Mouse (Mus musculus) heart, embryonic 10.5 days (tissue): ENCODE data around the gene Brwd3. TPM values are rescaled to one million over a fixed set of nuclear protein-coding genes. Genes with fewer than 3 reads are reported as not detected.

ENCODE experiments used
- DNase-seq: peaks from one replicate; pipeline ENCODE4 v3.0.0-alpha.2; 2017; ENCODE audit warnings: low spot score
- H3K27ac ChIP-seq: fragments of 300-500 bp; sonication (generic); 2 replicates; pipeline ENCODE4 v1.5.1; 2016; ENCODE audit warnings: mild to moderate bottlenecking
- H3K27me3 ChIP-seq: fragments of 300-500 bp; sonication (generic); 2 replicates; pipeline ENCODE4 v1.6.1; 2016; ENCODE audit warnings: mild to moderate bottlenecking; ENCODE audit not compliant: poor library complexity, insufficient read depth, severe bottlenecking
- H3K36me3 ChIP-seq: fragments of 300-500 bp; sonication (generic); 2 replicates; pipeline ENCODE4 v1.6.1; 2016; ENCODE audit warnings: mild to moderate bottlenecking, moderate library complexity
- H3K4me1 ChIP-seq: fragments of 300-500 bp; sonication (generic); 2 replicates; pipeline ENCODE4 v1.6.1; 2016; ENCODE audit warnings: mild to moderate bottlenecking
- H3K4me3 ChIP-seq: fragments of 300-500 bp; sonication (generic); 2 replicates; pipeline ENCODE4 v1.5.1; 2016; ENCODE audit warnings: mild to moderate bottlenecking, moderate library complexity
- H3K9me3 ChIP-seq: fragments of 300-500 bp; sonication (generic); 2 replicates; pipeline ENCODE4 v1.6.1; 2016; ENCODE audit warnings: mild to moderate bottlenecking, moderate library complexity
- WGBS: fragments of 180-500 bp; shearing (Covaris S2); methylation state at CpG from one replicate; pipeline ENCODE4 v1.1.7; 2016; 5-methylcytosine and 5-hydroxymethylcytosine counted together
- polyA plus RNA-seq: library from polyadenylated mRNA; unstranded; fragments of >200 nt; fragmentation: Nextera tagmentation; extraction: Ambion mirVana; gene quantifications from 2 replicates; pipeline ENCODE4 v1.2.1, GENCODE M21; 2016

Brwd3 gene
- 3.2 and 3.3 TPM in 2 replicates for polyA plus RNA-seq

GRCm38 (mm10) chrX:108834090-108834774, at the start of gene Brwd3:
Gene Brwd3, minus strand, starts transcription at chrX:108834372.
- 8% methylated on average over 29 of the region's 39 CpGs for WGBS
- Histone ChIP-seq H3K9me3 (no peaks in the 10 kb centered on the region), H3K36me3 (no peaks in the 10 kb centered on the region), H3K27me3 (no peaks in the 10 kb centered on the region), H3K4me3 (peak within 1 kb of the TSS; percentile 67), H3K4me1 (no peaks in the 10 kb centered on the region), H3K27ac (peak within 1 kb of the TSS; percentile 86)
- DNase-seq = peak; percentile 95

GRCm38 (mm10) chrX:108862632-108863031, 28.5 kb upstream of the Brwd3 start:
- no peak overlapping the region for H3K27ac ChIP-seq
- no peaks in the 10 kb centered on the region for H3K27me3 ChIP-seq
- no peak for DNase-seq
- H3K36me3 ChIP-seq = no peaks in the 10 kb centered on the region
- 77% methylated on average over 4 of the region's 4 CpGs for WGBS
- no peaks in the 10 kb centered on the region for H3K9me3 ChIP-seq
- no peaks in the 10 kb centered on the region for H3K4me1 ChIP-seq
- H3K4me3 ChIP-seq = no peak overlapping the region

GRCm38 (mm10) chrX:108842705-108843104, 8.5 kb upstream of the Brwd3 start:
- no peak overlapping the region for H3K27ac ChIP-seq
- no peaks in the 10 kb centered on the region for H3K36me3 ChIP-seq
- no peak overlapping the region for H3K4me3 ChIP-seq
- DNase-seq = no peak
- H3K27me3 ChIP-seq = no peaks in the 10 kb centered on the region
- 84% methylated on average over 2 of the region's 2 CpGs for WGBS
- H3K9me3 ChIP-seq = no peaks in the 10 kb centered on the region
- H3K4me1 ChIP-seq = no peaks in the 10 kb centered on the region

GRCm38 (mm10) chrX:108836416-108836815, 2.2 kb upstream of the Brwd3 start:
- Histone ChIP-seq H3K27me3 (no peaks in the 10 kb centered on the region), H3K36me3 (no peaks in the 10 kb centered on the region), H3K9me3 (no peaks in the 10 kb centered on the region), H3K4me1 (no peaks in the 10 kb centered on the region), H3K27ac (no peak overlapping the region), H3K4me3 (no peak overlapping the region)
- WGBS = 75% methylated on average over 2 of the region's 2 CpGs
- DNase-seq = no peak

GRCm38 (mm10) chrX:108835233-108835632, 1.1 kb upstream of the Brwd3 start:
- Histone ChIP-seq H3K4me3 (peak overlapping the region; percentile 67), H3K9me3 (no peaks in the 10 kb centered on the region), H3K27me3 (no peaks in the 10 kb centered on the region), H3K27ac (no peak overlapping the region), H3K36me3 (no peaks in the 10 kb centered on the region), H3K4me1 (no peaks in the 10 kb centered on the region)
- no peak for DNase-seq
- 70% methylated on average over 5 of the region's 5 CpGs for WGBS

- no peaks in the 10 kb centered on the region for H3K36me3 ChIP-seq
- peak overlapping the region; percentile 86 for H3K27ac ChIP-seq
- DNase-seq = peak; percentile 74
- no peaks in the 10 kb centered on the region for H3K9me3 ChIP-seq
- H3K27me3 ChIP-seq = no peaks in the 10 kb centered on the region
- WGBS = 20% methylated on average over 20 of the region's 21 CpGs
- no peaks in the 10 kb centered on the region for H3K4me1 ChIP-seq
- peak overlapping the region; percentile 67 for H3K4me3 ChIP-seq
Measured at GRCm38 (mm10) chrX:108833381-108834020, 671 bp downstream of the Brwd3 start.

GRCm38 (mm10) chrX:108832674-108833189, 1.4 kb downstream of the Brwd3 start:
- no peaks in the 10 kb centered on the region for H3K27me3 ChIP-seq
- peak overlapping the region; percentile 86 for H3K27ac ChIP-seq
- peak overlapping the region; percentile 67 for H3K4me3 ChIP-seq
- no peaks in the 10 kb centered on the region for H3K9me3 ChIP-seq
- no peaks in the 10 kb centered on the region for H3K36me3 ChIP-seq
- WGBS = 19% methylated on average over 13 of the region's 13 CpGs
- no peaks in the 10 kb centered on the region for H3K4me1 ChIP-seq
- DNase-seq = peak; percentile 87

GRCm38 (mm10) chrX:108831231-108831630, 2.9 kb downstream of the Brwd3 start:
- DNase-seq = no peak
- no peaks in the 10 kb centered on the region for H3K27me3 ChIP-seq
- no peaks in the 10 kb centered on the region for H3K9me3 ChIP-seq
- H3K4me1 ChIP-seq = no peaks in the 10 kb centered on the region
- H3K4me3 ChIP-seq = no peak overlapping the region
- no peak overlapping the region for H3K27ac ChIP-seq
- H3K36me3 ChIP-seq = no peaks in the 10 kb centered on the region

- 0 out of 2 replicates have a peak, but pooled peaks cover 4% of the 10 kb centered on the region for H3K36me3 ChIP-seq
- H3K4me1 ChIP-seq = no peaks in the 10 kb centered on the region
- H3K4me3 ChIP-seq = no peak overlapping the region
- H3K27me3 ChIP-seq = no peaks in the 10 kb centered on the region
- H3K27ac ChIP-seq = no peak overlapping the region
- H3K9me3 ChIP-seq = no peaks in the 10 kb centered on the region
- WGBS = 64% methylated on average over 2 of the region's 2 CpGs
- no peak for DNase-seq
Measured at GRCm38 (mm10) chrX:108828111-108828510, 6.1 kb downstream of the Brwd3 start.

- Histone ChIP-seq H3K27me3 (no peaks in the 10 kb centered on the region), H3K4me1 (no peaks in the 10 kb centered on the region), H3K36me3 (no peaks in the 10 kb centered on the region), H3K4me3 (no peak overlapping the region), H3K27ac (no peak overlapping the region), H3K9me3 (no peaks in the 10 kb centered on the region)
- DNase-seq = no peak
- WGBS = 72% methylated on average over 3 of the region's 3 CpGs
Measured at GRCm38 (mm10) chrX:108797268-108797667, 36.9 kb downstream of the Brwd3 start.

GRCm38 (mm10) chrX:108783724-108784123, 50.4 kb downstream of the Brwd3 start:
- H3K27ac ChIP-seq = no peak overlapping the region

GRCm38 (mm10) chrX:108731755-108732154, 102.4 kb downstream of the Brwd3 start:
- Histone ChIP-seq H3K4me1 (no peaks in the 10 kb centered on the region; the same call in 1 of the 2 replicates), H3K4me3 (no peak overlapping the region), H3K27ac (no peak overlapping the region), H3K27me3 (no peaks in the 10 kb centered on the region), H3K9me3 (no peaks in the 10 kb centered on the region), H3K36me3 (no peaks in the 10 kb centered on the region)
- DNase-seq = no peak

More at GRCm38 (mm10) chrX:108783724-108784123, 50.4 kb downstream of the Brwd3 start:
- no peak overlapping the region for H3K4me3 ChIP-seq
- WGBS = 87% methylated on average over 4 of the region's 4 CpGs
- no peaks in the 10 kb centered on the region for H3K36me3 ChIP-seq
- H3K9me3 ChIP-seq = no peaks in the 10 kb centered on the region
- H3K4me1 ChIP-seq = no peaks in the 10 kb centered on the region
- H3K27me3 ChIP-seq = no peaks in the 10 kb centered on the region
- no peak for DNase-seq

GRCm38 (mm10) chrX:108729564-108729963, 104.6 kb downstream of the Brwd3 start:
- Histone ChIP-seq H3K27me3 (no peaks in the 10 kb centered on the region), H3K4me3 (no peak overlapping the region), H3K27ac (no peak overlapping the region), H3K36me3 (no peaks in the 10 kb centered on the region), H3K9me3 (no peaks in the 10 kb centered on the region), H3K4me1 (no peaks in the 10 kb centered on the region; the same call in 1 of the 2 replicates)
- WGBS = 44% methylated on average over 1 of the region's 1 CpGs
- DNase-seq = no peak
